Mouse (Mus musculus) brain, embryonic 14.5 days (tissue): Measurements from ENCODE around the gene Slc51b.

Experiments
- CTCF ChIP-seq: fragments of 200-500 bp; IDR thresholded peaks from 2 replicates; pipeline ENCODE4 v1.5.1; 2012; ENCODE audit warnings: inconsistent platforms, mild to moderate bottlenecking, moderate library complexity, borderline replicate concordance; ENCODE audit not compliant: insufficient read depth, insufficient read length; ENCODE audit errors: extremely low read depth
- POLR2A ChIP-seq: fragments of 200-500 bp; IDR thresholded peaks from 2 replicates; pipeline ENCODE4 v1.6.1; 2012; ENCODE audit warnings: mild to moderate bottlenecking, inconsistent platforms, borderline replicate concordance; ENCODE audit not compliant: poor library complexity, insufficient read depth, insufficient read length, severe bottlenecking; ENCODE audit errors: extremely low read depth

GRCm38 (mm10) chr9:65424393-65424792 is 1.6 kb upstream of the Slc51b start:
- TF ChIP-seq POLR2A (no peak), CTCF (no peak)
